Mouse (Mus musculus): Measurements from ENCODE around the gene St3gal3.

The St3gal3 gene

DNA sequence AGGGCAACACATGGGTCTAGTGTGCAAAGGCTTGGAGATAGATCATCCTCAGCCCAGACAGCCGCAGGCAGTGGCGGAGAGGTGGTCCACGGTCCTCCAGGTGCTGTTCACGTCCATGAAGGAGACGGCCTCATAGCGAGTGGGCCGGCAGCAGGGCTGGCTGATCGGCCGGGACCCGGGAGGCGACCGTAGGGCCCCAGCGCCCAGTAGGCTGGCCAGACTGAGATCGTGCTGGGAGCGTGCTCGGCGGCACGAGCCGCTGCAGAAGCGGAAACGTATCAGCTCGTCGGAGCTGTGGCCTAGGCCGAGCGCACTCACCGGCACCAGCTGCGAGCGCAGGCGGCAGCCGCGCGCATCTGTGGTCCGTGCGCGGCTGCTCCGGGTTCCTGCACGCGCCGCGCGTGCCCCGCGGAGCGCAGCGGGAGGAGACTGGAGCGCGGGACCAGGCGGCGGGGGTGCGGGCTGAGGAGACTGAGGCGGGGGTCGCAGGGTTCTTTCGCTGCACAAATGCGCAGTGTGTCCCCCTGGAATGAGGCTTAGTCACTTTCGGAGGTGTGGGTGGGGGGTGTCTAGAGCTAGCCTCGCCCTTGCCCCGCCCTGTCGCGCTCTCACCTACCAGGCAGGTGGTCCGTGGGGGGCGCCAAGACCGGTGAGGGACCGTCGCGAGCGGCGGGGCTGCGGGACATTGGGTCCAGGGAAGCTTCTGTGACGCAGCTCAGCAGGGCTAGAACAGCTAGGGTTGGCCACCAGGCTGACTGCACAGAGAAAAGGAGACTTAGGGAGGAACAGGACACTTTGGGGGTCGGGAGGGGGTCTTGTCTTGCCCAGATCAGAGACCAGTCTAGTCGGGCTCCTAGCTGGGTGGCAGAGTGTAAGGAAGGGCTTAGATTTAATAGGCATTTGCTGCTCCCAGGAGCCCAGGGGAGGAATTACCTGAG lies 207.9 kb downstream of the St3gal3 start:
- DNase-seq (ENCODE audit: low spot score): peak; percentile 72

DNA sequence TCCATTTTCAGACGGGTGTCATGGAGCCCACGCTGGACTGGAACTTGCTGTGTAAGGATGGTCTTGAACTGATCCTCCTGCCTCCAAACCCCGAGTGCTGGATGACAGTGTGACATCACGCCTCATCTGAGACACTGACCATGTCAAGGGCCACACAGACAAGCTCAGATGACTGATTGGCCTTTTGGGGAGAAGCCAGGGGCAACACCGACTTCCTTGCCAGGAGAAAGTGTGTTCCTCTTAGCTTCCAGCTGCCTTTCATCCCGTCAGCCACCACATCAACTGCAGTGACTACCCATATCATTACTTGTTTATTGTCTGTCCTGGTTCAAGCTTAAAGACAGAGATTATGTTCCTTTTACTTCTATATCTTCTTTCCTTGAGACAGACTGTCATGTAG lies 209.8 kb downstream of the St3gal3 start:
- no peak for DNase-seq (ENCODE audit: low spot score)

DNA sequence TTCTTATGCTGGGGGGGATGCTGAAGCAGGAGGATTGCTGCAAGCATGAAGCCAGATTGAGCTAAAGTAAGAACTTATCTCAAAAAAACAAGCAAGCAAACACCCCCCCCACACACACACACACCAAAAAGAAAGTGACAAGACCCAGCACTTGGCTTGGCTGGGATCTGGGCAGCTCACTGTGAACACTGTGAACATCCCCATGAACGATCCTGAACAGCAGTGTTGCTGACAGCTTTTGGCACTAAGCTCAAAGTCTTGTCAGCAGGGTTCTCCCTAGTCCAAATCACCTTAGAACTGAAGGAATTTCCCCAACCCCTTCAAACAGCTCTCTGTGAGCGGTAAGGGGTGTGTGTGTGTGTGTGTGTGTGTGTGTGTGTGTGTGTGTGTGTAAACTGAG lies 211.3 kb downstream of the St3gal3 start:
- DNase-seq (ENCODE audit: low spot score): no peak

DNA sequence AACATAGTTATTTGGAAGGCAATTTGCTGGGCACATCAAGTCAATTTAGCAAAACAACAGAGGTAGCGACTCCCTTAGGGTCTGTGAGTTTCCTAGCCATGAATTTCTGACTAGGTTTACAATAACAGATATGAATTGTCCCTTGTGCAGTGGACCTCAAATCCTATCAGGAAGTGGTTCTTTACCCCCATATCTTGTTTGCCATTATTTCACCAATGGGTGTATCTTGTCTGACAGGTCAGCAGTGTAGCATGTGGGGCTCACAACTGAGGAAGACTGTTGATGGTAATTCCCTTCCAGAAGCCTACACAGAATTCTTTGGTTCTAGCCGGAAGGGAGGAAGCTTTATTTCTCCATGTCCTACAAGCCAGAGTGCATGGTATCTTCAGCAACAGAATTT lies 213.4 kb downstream of the St3gal3 start:
- DNase-seq (ENCODE audit: low spot score): no peak

DNA sequence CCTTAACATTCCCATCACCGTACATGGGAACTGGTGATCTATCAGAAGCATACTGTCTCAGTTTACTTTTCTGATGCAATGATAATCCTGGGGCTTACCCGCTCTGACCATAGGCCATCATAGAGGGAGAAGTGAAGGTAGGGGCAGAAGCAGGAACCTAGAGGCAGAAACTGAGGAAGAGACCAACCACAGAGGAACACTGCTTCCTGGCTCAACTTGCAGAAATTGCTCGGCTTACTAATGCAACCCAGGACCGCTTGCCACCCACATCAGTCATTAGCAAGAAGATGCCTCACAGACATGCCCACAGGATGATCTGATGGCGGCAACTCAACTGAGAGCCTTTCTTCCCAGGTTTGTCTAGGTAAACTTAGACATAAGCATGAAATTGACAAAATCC lies 216.0 kb downstream of the St3gal3 start:
- DNase-seq (ENCODE audit: low spot score): no peak

DNA sequence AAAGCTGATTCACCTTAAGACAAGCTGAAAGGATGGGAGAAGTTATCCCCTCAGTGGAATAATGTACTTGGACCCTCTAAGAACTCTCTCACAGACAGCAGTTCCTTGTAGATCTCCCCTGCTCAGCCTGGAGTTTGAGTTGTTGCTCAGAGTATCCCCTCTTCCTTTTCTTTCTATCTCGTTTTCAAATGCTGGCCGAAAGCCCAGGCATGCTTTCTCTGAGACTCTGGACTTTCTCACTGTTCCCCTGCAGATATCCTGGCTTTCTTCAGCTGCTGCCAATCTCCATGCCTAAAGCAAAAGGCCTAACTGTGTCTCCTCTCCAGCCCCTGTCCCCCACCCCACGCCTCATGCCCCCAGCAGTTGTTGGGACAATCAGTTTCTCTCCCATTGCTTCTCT lies 216.5 kb downstream of the St3gal3 start:
- DNase-seq (ENCODE audit: low spot score): no peak

DNA sequence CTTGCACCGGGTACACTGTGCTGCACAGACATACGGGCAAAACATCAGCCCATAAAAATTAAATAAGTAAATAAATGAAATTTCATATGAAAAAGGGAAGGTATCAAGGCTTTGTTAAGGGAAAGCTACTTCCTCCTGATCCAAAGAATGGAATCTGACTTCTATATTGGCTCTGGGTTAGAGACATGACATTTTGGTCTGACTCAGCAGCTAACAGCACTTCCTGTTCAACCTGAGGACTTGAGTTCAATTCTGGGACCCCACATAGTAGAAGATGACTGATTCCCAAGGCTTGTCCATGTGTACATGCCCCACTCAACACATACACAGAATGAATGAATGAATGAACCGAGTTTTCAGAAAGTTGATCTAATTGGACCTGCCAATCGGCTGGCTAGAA lies 216.9 kb downstream of the St3gal3 start:
- DNase-seq (ENCODE audit: low spot score): no peak

DNA sequence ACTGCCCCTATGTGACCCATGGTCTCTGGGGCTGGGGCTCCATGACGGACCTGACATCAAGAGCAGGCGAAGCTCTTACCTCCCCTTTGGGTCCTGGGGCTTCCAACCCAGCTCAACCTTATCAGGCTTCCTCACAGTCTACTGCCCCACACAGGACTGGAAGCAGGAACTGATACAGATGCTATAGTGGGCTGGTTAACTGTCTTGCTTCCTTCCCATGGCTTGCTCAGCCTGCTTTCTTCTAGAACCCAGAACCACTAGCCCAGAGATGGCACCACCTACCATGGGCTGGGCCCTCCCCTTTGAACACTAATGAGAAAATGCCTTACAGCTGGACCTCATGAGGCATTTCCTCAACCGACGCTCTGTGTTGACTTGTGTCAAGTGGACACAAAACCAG lies 217.3 kb downstream of the St3gal3 start:
- DNase-seq (ENCODE audit: low spot score): no peak

DNA sequence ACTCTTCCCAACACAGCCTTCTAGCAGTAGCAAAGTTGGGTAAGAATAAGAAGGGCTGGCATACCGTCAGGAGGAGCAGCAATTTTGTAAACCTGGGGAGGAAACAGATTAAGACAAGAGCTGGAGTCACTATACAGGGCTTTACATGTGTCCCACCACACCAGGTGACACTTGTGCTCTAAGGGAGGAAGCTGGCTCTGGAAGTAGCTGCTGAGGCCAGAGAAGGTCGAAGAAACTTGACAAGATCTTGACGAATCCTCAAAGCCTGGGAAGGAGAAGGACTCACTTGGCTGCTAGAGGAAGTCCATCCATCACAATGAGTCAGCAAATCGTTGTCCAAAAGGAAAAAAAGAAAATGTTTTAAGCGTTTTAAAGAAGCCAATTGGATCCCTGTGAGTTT lies 218.3 kb downstream of the St3gal3 start:
- DNase-seq (ENCODE audit: low spot score): no peak

DNA sequence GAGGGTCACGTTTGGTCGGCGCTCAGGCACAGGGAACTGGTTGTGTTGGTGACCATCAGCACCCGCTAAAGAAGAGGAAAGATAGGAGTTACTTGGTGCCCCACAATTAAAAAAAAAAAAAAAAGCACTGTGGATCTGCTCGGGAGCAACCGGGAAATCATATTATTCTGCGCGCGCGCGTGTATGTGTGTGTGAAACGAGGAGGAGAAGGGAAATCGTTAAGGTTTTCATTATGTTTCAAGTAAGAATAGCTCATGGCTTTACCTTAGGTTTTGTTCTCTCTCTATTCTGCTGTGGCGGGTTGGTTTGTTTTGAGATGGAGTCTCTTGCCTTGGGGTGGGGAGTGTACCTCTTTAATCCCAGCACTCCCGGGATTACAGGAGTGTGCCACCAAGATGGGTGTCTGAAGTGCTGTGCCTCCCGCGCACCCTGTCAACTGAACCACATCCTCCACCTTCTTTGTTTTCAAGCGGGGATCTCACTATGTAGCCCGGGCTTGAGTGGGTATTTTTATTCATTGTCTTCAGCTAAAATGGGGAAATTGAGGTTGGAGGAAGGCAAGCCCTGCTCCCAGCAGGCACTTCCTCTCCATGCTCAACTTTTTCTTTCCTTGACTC lies 219.1 kb downstream of the St3gal3 start:
- no peak for DNase-seq (ENCODE audit: low spot score)

DNA sequence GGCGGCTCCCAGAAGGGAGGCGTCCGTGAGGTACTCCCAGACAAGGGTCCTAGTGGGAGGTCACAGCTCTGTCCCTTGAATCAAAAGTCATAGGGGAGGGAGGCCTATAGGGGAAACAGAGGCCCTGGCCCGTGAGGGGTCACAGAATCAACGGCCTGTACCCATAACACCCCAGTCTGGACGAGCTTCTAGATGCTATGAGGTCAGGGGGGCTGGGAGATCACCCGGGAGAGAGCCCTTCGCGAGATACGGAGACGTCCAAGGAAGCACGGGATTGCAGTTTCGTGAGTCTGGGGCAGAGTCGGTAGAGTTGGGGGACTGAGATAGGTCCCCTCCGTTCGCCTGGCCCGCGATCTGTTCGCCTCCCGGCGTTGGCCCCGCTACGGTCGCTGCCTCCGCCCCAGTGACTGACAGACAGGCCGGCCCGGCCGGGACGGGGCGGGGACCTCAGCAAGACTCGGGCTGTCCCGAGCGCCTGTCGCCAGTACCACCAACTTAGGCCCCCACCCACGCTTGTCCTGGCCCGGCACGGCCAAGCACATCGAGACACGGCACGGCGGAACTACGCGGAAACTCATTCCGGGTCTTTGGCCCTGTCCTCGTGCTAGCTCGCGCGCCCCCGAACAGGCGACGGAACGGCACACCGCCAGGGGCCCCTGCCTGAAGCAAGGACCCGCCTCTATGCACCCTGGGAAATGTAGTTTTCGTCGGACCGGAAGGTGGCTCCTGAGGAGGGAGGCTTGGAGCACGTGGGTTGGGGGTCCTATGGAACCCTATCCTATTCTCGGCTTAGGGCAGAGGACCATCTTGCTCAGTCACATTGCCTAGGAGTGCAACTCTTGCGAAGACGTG lies 219.9 kb downstream of the St3gal3 start, which contains the start of gene Ipo13:
Gene Ipo13, minus strand, starts transcription at position 409 of the 852 bp plus-strand sequence.
- DNase-seq (ENCODE audit: low spot score): peak; percentile 97

DNA sequence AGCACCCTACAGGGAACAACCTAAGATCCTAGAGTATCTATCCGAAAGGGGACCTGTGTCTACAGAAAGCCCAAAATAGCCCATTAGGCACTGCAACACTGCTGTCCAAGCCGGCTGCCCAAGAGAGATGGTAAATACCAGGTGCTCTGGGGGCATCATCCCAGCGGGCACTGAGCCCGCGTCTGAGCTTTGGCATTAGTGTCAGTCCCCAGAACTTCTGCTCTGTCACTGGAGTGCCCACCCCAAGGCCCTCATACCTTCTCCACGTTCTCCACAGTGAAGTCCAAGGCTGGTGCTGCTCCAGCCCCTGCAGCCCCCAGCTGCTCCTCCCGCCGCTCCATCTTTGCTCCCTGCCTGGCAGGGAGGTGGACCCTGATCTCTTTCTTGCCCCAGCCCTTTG lies 220.7 kb downstream of the St3gal3 start:
- DNase-seq (ENCODE audit: low spot score): no peak

DNA sequence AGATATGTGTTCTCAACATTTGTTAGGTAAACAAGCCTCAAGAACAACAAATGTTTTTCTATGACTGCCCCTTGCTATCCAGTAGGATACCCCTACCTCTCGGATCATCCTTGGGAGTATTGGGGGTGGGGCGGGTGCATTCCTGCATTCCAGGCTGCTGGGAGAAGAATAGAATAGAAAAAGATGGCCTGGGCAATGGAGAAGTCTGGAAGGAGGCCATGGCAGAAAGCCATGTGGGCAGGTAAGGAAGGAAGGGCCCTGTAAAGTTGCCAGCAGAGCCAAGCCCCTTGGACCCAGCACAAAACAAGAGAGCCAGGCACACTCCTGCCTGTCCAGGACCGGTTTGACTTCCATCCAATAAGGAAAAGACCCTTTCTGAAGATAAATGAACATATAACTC lies 221.3 kb downstream of the St3gal3 start:
- no peak for DNase-seq (ENCODE audit: low spot score)

DNA sequence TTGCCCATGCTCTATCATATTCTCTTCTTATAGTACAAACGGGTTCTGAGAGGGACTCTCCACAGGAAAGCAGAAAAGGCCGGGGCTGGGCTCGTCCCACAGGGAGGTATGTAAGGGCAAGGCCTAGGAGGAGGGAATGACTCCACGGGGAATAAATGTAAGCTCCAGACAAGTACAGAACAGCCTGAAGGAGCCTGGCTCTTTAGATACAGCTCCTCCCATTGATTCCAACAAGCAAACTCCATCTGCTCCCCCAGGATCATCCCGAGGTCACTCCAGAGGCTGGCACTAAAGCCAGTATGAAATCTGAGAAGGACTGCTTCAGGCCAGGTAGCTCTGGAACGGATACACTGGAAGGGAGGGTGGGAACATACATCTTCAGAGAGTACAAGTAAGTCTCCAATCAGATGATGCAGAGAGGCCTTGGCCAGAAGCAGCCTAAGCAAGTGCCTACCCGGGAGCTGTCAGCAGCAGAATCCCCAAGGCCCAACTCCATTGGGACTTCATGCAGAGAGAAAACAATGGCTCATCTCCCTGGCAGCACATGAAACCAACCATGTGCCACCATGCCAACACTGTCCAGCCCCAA lies 221.9 kb downstream of the St3gal3 start:
- DNase-seq (ENCODE audit: low spot score): no peak

DNA sequence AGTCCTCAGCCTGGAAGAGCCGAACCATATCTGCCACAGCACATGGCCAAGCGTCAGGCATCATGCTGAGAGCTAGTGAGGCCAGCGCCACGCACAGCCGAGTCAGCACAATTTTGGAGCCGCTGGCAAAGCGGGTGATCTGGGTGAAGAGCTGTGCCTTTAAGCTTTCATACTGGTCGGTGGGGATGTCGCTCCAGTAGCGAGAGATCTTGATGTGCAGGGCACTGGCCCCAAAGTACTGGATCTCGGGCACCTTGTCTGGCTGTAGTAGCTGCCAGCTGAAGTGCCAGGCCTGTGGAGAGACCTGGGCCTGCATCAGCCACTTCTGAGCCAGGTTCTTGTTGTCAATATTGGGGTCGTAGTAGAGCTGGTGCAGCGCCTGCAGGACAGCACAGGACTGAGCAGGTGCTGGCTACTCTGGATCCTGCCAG lies 222.6 kb downstream of the St3gal3 start:
- no peak for DNase-seq (ENCODE audit: low spot score)

DNA sequence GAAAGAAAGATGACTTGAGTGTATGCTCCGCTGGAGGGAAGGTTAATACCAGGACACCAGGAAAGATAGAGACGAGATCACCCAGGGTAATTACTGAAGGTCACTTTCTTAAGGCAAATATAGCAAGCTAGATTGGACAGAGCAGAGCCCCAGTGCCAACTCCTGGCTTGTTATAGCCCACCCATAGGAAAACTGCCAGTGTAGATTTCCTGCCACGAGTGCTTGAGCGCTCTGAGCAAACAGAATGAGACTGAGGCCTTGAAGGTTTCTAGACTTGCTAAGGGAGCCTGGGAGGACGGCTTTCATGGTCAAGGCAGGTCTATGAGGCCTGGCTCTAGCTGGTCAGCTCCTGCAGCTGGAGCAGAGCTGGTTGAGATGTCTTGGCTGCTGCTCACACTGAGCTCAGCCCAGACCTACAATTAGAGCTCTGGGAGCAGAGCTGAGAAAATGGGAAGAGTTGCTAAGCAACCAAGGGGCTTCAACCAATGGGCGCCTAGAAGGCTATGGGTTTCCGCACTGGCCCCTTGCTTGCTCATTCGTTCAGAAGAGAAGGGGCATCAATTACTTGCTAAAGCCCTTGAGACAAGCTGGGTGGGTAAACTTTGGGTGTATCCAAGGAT lies 225.8 kb downstream of the St3gal3 start:
- peak; percentile 26 for DNase-seq (ENCODE audit: low spot score)

DNA sequence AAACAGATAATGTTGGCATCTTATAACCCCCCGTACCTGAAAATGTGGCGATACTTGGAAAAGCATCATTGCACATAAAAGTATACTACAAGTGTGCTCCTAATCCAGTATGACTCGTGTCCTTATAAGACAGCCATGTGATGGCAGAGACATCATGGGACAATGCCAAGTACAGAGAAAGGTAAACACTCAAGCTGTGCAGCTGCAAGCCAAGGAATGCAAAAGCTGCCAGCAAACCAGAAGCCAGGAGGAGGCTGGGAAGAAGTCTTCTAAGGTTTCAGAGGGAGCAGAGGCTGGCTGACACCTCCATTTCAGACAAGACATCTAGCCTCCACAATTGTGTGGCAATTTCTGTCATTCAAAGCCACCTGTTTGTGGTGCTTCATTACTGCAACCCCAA lies 228.5 kb downstream of the St3gal3 start:
- no peak for DNase-seq (ENCODE audit: low spot score)

DNA sequence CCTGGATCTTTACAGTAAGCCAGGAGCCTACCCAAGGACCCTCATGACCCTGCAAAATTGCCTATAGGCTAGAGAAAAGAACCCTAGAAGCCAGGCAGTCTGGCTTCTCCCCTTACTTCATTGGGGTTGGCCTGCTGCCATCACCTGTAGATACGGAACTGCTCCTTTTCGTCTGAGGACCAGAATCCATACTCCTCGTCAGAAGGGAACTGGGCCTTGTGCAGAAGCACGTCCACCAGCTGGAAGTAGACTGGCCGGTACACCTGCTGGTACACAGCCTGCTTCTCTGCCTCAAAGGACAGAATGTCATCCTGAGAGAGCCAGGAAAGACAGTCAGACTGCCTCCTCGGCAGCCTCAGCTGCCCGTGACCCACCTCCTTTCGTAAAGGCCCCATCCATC lies 230.0 kb downstream of the St3gal3 start:
- no peak for DNase-seq (ENCODE audit: low spot score)

DNA sequence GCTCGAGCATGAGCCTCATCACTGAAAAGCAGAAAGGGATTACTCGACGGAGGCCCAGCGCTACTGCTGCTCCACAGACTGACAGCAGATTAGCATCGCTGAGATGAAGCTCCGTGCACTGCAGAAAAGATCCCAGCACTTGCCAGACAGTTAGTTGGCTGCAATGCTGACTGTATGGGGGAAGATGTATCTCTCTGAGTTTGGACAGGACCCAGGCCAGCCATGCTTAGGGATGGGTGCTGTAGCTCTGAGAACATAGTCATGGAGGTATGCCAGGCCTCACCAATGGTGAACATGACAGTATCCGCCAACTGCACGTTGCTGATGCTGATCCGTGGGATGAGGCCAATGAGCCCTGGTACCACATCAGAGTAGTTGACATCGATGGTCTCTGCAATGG lies 230.6 kb downstream of the St3gal3 start:
- DNase-seq (ENCODE audit: low spot score): no peak

DNA sequence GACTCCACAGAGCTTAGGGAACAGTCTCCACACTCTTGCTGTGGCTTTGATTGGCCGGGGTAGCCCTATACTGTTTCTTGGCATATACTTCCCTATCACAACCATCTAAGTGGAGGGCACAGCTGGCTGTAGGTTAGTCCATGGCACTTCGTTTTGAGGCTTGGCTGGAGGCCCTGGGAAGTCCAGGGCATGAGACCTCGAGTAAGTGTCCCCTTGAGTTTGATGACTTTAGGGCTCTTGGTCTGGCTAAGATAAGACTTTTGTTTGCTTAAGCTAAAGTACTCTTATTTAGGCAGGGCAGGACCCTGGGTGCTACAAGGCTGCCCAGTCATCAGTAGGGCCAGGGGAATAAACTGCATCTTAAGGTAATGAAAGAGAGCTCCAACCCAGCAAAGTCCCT lies 236.6 kb downstream of the St3gal3 start:
- DNase-seq (ENCODE audit: low spot score): no peak

DNA sequence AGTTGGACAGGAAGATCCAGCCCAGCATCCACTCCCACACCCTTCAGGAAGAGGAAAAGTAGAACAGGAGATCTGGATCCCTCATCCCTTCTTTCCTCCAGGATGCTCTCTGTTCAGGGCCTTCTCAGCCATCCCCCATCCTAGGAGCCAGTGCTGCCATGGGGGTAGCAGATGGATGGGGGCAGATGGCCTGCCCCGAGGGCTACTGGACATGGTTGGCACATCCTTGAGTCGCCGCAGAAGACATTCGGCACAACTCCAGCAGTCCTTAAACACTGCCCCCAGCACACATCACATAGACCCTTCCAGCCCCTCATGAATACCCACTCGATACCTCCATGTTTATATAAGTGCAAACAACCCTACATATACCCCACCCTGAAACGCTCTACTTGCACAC lies 238.7 kb downstream of the St3gal3 start:
- no peak for DNase-seq (ENCODE audit: low spot score)

DNA sequence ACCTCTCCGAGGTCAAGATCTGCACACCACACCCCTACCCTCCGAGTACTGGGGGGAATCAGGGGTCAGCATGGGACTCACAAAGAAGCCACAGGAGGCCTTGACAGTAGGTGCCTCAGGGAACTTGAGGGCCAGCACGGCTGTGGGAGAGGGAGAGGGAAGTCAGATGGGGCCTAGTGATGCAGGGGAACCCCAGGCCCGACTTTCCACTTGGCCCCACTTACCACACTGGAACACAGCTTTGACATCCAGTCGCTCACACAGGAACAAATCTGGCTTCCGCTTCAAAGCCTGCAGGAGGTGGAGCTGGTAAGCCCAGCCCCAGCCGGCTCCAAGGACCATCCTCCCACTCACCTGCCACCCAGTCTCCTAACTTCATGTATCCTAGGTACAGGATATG lies 239.4 kb downstream of the St3gal3 start:
- no peak for DNase-seq (ENCODE audit: low spot score)

Measured in embryo, embryonic 10 days (tissue).